Mouse (Mus musculus): ENCODE results near the gene Cdk18. TPM values are rescaled to one million over a fixed set of nuclear protein-coding genes. Genes with fewer than 3 reads are reported as not detected.
"Not testable (repeated sequence)": the region's sequence is repeated elsewhere in the genome, so short reads cannot be mapped to it uniquely, and the experiment has no call there.

Gene Cdk18
- total RNA-seq (2021): 10 to 100 TPM; 14.7 to 16.0 TPM
- long read RNA-seq, experiment 1, full-length matches to known transcripts: 13 of 18 reads
- long read RNA-seq, experiment 1, partial matches to known transcripts: 0 of 18 reads
- long read RNA-seq, experiment 1, other reads (novel, unspliced or antisense): 5 of 18 reads
- long read RNA-seq, experiment 2, full-length matches to known transcripts: 6 of 8 reads
- long read RNA-seq, experiment 2, partial matches to known transcripts: 1 of 8 reads
- long read RNA-seq, experiment 2, other reads (novel, unspliced or antisense): 1 of 8 reads

- peak; percentile 80 to 87 for DNase-seq
Observed at GRCm38 (mm10) chr1:132139416-132139864, at the start of gene Cdk18. TSS of gene Cdk18 (minus strand) at chr1:132139684.

GRCm38 (mm10) chr1:132189231-132189630 lies 49.7 kb upstream of the Cdk18 start:
- DNase-seq: no peak

DNA sequence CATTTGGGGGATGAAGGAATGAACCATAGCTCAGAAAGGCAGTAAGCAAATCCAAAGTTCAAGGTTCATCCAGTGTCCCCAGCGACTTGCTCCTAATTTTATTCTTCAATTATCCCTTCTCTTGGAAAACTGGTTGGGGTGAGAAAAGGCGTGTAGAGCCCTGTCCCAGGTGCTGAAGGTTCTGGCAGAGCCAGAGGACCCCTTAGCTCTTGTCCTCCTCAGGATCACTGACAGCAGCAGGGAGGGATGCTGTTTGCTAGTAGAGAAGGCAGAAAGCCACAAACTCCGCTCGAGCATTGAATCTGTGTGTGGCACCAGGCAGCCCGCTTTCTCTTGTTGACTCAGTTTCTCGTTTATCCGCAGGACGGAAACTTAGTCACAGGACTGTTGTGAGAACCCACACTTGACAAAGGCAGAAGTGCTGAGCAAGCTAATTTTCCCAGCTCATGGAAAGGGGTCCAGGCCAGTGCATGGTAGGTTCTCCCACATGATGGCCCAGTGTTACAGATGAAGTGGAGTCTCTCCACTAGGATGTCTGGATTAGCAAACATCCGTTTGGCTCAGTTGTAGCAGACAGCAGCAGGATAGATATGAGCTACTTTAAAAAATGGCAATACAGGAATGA lies 49.1 kb upstream of the Cdk18 start:
- DNase-seq: no peak

DNA sequence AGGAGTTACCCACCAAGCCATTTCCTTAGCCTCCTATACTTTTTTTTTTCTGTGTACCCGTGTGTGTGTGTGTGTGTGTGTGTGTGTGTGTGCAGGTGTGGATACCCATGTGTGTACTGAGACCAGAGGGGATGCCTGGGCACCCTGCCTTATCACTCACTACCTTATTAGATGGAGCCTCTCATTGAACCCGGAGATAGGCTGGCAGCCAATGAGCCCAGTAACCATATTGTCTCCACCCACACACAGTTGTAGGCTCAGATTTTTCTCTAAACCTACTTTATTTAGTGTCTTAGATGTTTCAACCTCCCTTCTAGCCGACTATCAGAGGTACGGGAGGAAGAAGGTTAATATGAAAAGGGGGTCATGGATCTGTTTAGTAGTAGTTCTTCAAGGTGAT lies 46.8 kb upstream of the Cdk18 start:
- no peak for DNase-seq

- DNase-seq: no peak
Observed at GRCm38 (mm10) chr1:132171619-132172018, 32.1 kb upstream of the Cdk18 start.

DNA sequence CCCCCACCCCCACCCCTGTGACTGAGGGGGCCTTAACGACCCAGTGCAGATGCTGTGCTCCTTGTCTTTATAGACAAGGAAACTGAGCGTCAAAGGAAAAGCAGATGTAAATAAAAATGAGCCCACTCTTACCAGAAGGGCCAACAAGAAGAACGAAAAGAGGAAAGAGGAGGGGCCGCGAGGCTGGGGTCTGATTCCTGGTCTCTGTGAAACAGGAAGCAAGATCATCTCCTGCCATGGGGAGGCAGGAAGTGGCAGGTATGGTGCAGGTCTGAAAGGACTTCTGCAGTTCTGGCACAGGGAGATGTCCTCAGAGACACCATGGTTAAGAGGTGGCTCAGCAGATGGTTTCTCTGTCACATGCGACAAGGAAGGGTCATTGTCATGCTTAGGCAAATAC lies 31.2 kb upstream of the Cdk18 start:
- no peak for DNase-seq

DNA sequence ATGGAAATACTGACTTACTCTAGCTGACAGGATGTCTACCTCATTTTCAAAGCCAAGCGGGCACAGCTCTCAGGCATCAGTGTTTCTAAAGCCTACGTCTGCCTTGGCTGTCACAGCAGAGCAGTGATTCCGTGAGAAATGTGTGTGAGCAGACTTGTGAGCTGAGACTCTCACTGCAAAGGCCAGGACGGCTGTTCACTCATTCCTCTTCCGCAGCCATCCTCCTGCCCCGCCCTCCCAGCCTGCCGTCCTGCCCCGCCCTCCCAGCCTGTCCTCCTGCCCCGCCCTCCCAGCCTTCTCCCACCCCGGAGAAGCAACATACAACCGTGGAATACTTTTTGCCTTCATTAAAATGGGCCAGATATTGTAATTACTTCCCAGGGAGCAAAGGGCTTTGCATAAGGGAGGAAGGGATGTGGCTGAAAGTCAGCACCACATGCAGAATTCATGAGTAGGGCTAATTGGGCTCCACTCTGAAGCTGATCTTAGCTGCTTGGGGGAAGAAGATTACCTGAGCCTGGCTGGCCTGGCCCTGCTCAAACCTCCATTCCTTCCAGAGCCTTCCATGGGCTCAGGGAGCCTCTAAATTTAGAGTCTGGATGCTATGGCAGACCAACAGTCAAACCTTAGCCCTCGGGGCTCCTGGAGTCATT lies 28.8 kb upstream of the Cdk18 start:
- DNase-seq: no peak

DNA sequence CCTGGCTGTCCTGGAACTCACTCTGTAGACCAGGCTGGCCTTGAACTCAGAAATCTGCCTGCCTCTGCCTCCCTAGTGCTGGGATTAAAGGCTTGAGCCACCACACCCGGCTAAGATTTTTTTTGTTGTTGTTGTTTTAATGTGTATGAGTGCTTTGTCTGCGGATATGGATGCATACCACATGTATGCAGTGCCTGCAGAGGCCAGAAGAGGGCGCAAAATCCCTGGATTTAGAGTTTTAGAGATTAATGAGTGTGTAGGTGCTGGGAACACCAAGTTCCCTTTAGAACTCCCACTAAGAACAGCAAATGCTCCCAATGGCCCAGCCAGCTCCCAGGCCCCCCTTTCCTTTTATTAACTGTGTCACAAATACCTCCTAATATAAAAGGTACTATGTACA lies 26.4 kb upstream of the Cdk18 start:
- no peak for DNase-seq

- DNase-seq: no peak
Observed at GRCm38 (mm10) chr1:132164780-132165518, 25.5 kb upstream of the Cdk18 start.

GRCm38 (mm10) chr1:132162618-132163017 lies 23.1 kb upstream of the Cdk18 start:
- DNase-seq: not testable (repeated sequence)

DNA sequence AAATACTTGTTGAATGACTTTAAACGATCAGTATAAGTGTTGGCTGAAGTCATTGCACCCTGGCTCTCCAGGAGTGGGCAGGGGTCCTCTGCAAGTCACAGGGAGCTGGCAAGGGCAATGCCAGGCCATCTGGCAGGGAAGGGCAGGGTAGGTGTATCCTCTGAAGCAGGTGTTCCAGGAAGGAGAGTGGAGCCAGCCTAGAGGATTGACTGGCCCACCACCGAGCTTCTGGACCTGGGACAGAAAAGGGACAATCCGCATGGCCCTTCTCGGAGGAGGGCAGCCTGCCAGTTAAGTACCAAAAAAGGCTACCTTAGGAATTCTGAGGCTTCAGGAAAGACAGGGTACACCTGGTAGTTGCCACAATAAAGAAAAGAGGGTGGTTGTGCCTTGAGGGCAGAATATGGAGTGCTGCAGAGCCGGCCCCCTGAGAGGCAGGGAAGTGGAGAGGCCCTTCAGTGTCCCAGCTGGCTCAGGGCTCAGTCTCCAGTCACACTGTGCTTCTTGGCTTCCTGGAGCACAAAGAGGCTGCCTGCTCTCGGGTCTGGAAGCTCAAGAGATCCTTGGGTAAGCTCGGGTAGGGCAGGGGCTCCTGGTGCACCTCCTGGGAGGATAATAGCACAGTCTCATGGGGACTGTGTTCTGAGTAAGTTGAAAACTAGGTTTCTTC lies 21.9 kb upstream of the Cdk18 start:
- DNase-seq: no peak

DNA sequence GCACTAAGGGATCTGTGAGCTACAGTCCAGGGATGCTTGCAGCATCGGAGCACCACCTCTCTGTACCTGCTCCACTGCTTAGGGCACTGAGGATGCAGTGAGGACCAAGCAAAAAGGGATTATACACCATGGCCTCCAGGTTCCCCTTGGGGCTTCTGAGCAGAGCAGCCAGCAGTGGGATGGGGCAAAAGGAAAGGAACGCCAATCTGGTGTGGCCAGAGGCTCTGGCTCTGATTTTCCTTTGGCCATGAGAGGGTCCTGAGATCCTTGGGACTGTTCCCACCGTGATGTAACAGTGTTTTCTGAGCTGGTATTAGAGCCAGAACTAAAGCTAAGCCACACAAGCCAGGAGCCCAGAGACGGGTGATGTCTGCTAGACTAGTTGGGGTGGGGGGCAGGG lies 20.2 kb upstream of the Cdk18 start:
- no peak for DNase-seq

- DNase-seq: peak; percentile 54 to 62
Observed at GRCm38 (mm10) chr1:132158741-132159140, 19.3 kb upstream of the Cdk18 start.

DNA sequence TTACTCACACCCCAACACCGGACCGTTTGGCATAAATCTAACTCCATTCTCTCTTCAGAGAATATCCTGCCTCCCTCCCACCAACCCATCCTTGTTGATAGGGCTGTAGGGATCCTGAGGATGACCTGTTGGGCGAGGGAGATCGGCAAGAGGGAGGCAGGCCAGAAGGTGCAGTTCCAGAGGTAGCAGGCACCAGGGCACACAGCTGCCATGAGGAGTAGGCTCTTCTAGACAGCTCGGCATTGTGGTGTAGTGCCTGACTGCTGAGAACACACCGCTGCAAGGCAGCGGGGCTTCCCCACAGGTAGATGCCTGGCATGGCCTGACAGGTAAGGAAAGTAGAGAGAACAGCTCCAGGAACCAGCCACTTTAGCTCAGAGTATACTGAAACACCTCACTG lies 18.3 kb upstream of the Cdk18 start:
- no peak for DNase-seq

DNA sequence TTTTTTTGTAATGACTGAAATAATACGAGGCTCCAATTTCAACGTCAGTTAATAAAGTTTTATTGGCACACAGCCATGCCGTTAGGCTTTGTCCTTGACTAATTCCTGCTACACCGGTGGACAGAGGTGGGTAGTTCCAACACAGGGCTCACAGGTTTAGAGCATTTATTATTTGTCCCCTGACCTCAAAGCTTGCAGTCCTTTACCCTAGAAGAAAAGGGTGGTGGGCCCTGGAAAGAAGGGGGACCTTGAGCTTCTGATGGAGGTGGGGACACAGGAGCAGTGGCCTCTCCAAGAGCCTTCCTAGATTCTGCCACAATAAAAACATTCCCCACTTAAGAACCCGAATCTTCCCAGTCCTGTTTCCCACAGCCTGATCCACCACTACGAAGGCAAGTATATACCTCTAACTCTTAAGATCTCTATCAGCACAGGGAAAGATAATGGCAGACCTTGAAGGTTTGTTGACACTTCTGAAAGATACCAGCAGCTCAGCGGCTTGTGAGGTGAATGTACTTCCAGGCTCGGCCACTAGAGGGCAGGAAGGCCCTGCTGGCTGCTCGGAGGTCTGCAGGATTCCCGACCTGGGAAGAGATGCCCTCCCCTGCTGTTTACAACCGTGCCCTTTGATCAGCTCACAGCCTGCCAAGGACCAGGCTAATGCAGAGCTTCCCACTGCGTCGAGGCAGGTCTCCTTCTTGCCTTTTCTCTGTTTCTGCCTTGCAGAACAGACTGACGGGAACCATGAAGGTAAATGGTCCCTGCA lies 17.7 kb upstream of the Cdk18 start:
- peak; percentile 76 to 93 for DNase-seq

- DNase-seq: peak; percentile 84 to 89
Observed at GRCm38 (mm10) chr1:132155737-132156136, 16.3 kb upstream of the Cdk18 start.

DNA sequence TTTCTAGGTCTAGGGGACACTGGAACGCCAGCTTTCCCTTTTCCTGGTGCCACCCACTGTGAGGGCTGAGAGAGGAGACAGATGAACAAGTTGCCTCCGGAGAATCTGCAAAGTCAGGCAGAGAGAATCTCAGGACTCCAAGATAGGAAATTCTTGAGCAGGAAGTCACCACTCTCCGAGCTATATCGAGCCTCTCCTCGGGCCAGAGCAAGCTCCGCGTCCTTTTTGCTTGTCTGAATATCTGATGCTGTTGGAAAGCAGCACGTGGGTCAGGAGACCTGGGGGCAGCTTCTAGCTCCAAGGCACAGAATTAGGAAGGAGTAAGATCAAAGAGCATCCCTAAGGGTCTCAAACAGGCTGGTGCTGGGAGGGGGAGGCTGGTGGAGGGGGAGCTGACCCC lies 14.2 kb upstream of the Cdk18 start:
- DNase-seq: peak in 1 of 2 experiments; percentile 31

DNA sequence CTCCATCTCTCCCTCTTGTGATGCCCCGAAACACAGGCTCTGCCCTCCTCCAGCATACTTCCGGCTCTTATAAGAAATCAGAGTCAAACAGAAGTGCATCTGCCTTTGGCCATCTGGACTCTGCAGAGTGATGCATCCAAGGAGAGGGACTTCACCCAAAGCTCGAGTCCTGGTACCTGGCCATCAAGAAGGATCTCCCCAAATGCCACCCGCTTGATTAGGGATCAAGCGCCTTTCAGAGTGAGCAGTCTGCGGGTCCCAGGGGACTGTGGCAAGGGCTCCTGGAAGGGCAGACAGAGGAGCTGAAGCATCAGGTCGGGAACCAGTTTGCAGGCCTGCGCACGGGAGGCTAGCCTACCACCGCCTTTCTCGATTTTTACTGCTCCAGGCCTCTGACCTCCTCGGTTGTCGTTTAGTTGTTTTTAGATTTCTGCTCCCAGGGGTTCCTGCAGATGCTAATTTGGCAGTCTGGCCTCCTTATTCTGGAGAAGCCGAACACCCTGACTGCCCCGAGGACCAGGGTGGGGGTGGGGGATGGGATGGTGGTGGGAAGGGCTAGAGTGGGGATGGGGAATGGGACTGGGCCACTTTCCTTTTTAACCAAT lies 13.7 kb upstream of the Cdk18 start:
- DNase-seq: peak in 1 of 2 experiments; percentile 37

DNA sequence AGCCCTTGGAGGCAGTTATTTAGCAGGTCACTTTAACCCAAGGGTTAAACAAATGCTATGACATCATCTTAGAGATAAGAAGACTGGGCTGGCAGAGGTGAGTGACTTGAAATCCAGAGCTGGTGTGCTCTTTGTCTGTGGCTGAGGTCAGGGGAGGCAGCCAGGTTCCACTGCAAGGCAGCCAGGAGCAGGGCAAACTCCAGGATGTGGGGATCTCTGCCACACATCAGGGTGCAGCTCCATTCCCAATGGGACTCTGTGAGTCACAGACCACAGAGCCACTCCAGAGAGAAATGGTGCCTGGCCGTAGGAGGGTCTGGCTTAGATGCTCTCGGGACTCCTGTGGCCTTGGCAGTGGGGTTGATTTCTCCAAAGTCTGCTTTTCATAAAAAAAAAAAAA lies 12.4 kb upstream of the Cdk18 start:
- DNase-seq: no peak

- DNase-seq: no peak
Observed at GRCm38 (mm10) chr1:132150817-132151601, 11.5 kb upstream of the Cdk18 start.

All from heart, adult 18-20 months (tissue).